In genomic region chr19:21571223-21571980, GRCm38 (mm10) we compare ENCODE assay signal across 8 mouse cellular contexts.
DNase-seq lines count a peak whose midpoint lies in the region; ATAC-seq lines count a peak whose summit lies in the region.

No protein-coding gene starts in this region.

- no peaks in the 10 kb centered on the region for H3K36me3 ChIP-seq in forebrain, embryonic 11.5 days (ENCODE audit: control insufficient read depth, insufficient read depth, low read length)
- no peaks in the 10 kb centered on the region for H3K36me3 ChIP-seq in heart, embryonic 15.5 days
- H3K36me3 ChIP-seq in liver, embryonic 11.5 days (ENCODE audit: control insufficient read depth, insufficient read depth, low read length): no peaks in the 10 kb centered on the region
- H3K36me3 ChIP-seq in splenic B cell, adult 2 months (ENCODE audit: control insufficient read depth, insufficient read depth, low read length, poor library complexity, severe bottlenecking): no peaks in the 10 kb centered on the region

- H3K27me3 ChIP-seq in forebrain, embryonic 11.5 days (ENCODE audit: control insufficient read depth, insufficient read depth, low read length): no peaks in the 10 kb centered on the region
- no peaks in the 10 kb centered on the region for H3K27me3 ChIP-seq in heart, embryonic 15.5 days
- H3K27me3 ChIP-seq in liver, embryonic 11.5 days (replicated peaks; ENCODE audit: control insufficient read depth, insufficient read depth, low read length): no peaks in the 10 kb centered on the region
- no peaks in the 10 kb centered on the region for H3K27me3 ChIP-seq in splenic B cell, adult 2 months (ENCODE audit: control insufficient read depth, insufficient read depth, low read length, poor library complexity, severe bottlenecking)

- DNase-seq in CD4-positive helper T cell, adult 2 months (ENCODE audit: low read depth, low spot score): peak; percentile 77
- DNase-seq in brain, adult 2 months (ENCODE audit: low read depth, low spot score): peak; percentile 91
- peak; percentile 88 for DNase-seq in forebrain, embryonic 11.5 days (ENCODE audit: low spot score)
- peak; percentile 96 for DNase-seq in kidney, postnatal 10 days
- peak; percentile 69 for DNase-seq in liver, embryonic 11.5 days (ENCODE audit: low spot score)
- peak; percentile 70 to 84 for DNase-seq in natural killer cell, adult 2 months (ENCODE audit: low spot score in 2 of 2)
- DNase-seq in splenic B cell, adult 2 months (ENCODE audit: low read depth, low spot score): peak; percentile 92

- 50% methylated on average over 16 of the region's 16 CpGs for WGBS in forebrain, embryonic 11.5 days
- WGBS in heart, embryonic 15.5 days: 28% methylated on average over 16 of the region's 16 CpGs
- WGBS in liver, embryonic 11.5 days: 41% methylated on average over 16 of the region's 16 CpGs

- H3K4me2 ChIP-seq in forebrain, embryonic 11.5 days (ENCODE audit: low read depth, low read length, severe bottlenecking): no peak overlapping the region
- H3K4me2 ChIP-seq in heart, embryonic 15.5 days: peak overlapping the region; percentile 29
- no peak overlapping the region for H3K4me2 ChIP-seq in liver, embryonic 11.5 days

- H3K4me1 ChIP-seq in forebrain, embryonic 11.5 days (replicated peaks; ENCODE audit: control insufficient read depth, insufficient read depth, low read length): no peaks in the 10 kb centered on the region
- H3K4me1 ChIP-seq in heart, embryonic 15.5 days (replicated peaks): peaks cover 21% of the 10 kb centered on the region
- H3K4me1 ChIP-seq in liver, embryonic 11.5 days (replicated peaks; ENCODE audit: control insufficient read depth, insufficient read depth, low read length): no peaks in the 10 kb centered on the region

- ATAC-seq in forebrain, embryonic 11.5 days (replicated peaks; ENCODE audit: low FRiP score): peak; percentile 65
- peak; percentile 44; the same call in 1 of the 2 replicates for ATAC-seq in heart, embryonic 15.5 days (replicated peaks; ENCODE audit: insufficient number of reproducible peaks, insufficient read depth, low FRiP score, low read depth)
- peak; percentile 40 for ATAC-seq in liver, embryonic 11.5 days (replicated peaks; ENCODE audit: low FRiP score)

- no peak overlapping the region for H3K9ac ChIP-seq in forebrain, embryonic 11.5 days (ENCODE audit: low read length)
- no peak overlapping the region for H3K9ac ChIP-seq in heart, embryonic 15.5 days
- no peak overlapping the region for H3K9ac ChIP-seq in liver, embryonic 11.5 days (ENCODE audit: low read depth, low read length)

- H3K27ac ChIP-seq in forebrain, embryonic 11.5 days (ENCODE audit: low read depth, low read length): no peak overlapping the region
- H3K27ac ChIP-seq in heart, embryonic 15.5 days: peak overlapping the region; percentile 51
- H3K27ac ChIP-seq in liver, embryonic 11.5 days (ENCODE audit: low read depth, low read length): no peak overlapping the region

- no peak overlapping the region for H3K4me3 ChIP-seq in forebrain, embryonic 11.5 days (ENCODE audit: low read depth, low read length)
- H3K4me3 ChIP-seq in heart, embryonic 15.5 days: no peak overlapping the region
- no peak overlapping the region for H3K4me3 ChIP-seq in liver, embryonic 11.5 days (ENCODE audit: low read depth, low read length)

- no peaks in the 10 kb centered on the region for H3K9me3 ChIP-seq in forebrain, embryonic 11.5 days (ENCODE audit: control insufficient read depth, low read length)
- no peaks in the 10 kb centered on the region for H3K9me3 ChIP-seq in heart, embryonic 15.5 days (replicated peaks)
- no peaks in the 10 kb centered on the region for H3K9me3 ChIP-seq in liver, embryonic 11.5 days (ENCODE audit: control insufficient read depth, low read length)
